Mouse (Mus musculus) stomach, postnatal 0 days (tissue): ENCODE data around the gene Sppl2c. TPM values are rescaled to one million over a fixed set of nuclear protein-coding genes. Genes with fewer than 3 reads are reported as not detected.

Experiments used
- ATAC-seq: fragments of 200-750 bp; cut with Nextera tagmentation; 2 replicates; pipeline ENCODE4 v1.8.0; 2017; ENCODE audit not compliant: low FRiP score, low TSS enrichment
- DNase-seq: peaks from one replicate; pipeline ENCODE4 v3.0.0-alpha.2; 2016; ENCODE audit warnings: low spot score
- H3K27ac ChIP-seq: fragments of 300-500 bp; sonication (generic); replicated peaks from 2 replicates; pipeline ENCODE4 v1.5.1; 2014; ENCODE audit warnings: mild to moderate bottlenecking, control low read depth
- H3K27me3 ChIP-seq: fragments of 300-500 bp; sonication (generic); 2 replicates; pipeline ENCODE4 v1.6.1; 2014; ENCODE audit warnings: low read length; ENCODE audit not compliant: control insufficient read depth, insufficient read depth
- H3K36me3 ChIP-seq: fragments of 300-500 bp; sonication (generic); 2 replicates; pipeline ENCODE4 v1.6.1; 2014; ENCODE audit warnings: low read length, mixed read lengths; ENCODE audit not compliant: control insufficient read depth, insufficient read depth
- H3K4me1 ChIP-seq: fragments of 300-500 bp; sonication (generic); replicated peaks from 2 replicates; pipeline ENCODE4 v1.6.1; 2014; ENCODE audit warnings: antibody characterized with exemption; ENCODE audit not compliant: control insufficient read depth, insufficient read depth
- H3K4me2 ChIP-seq: fragments of 300-500 bp; sonication (generic); replicated peaks from 2 replicates; pipeline ENCODE4 v1.6.1; 2014; ENCODE audit warnings: low read depth, mild to moderate bottlenecking, control low read depth, moderate library complexity
- H3K4me3 ChIP-seq: fragments of 300-500 bp; sonication (generic); 2 replicates; pipeline ENCODE4 v1.5.1; 2014; ENCODE audit warnings: low read depth, low read length, control low read depth
- H3K9ac ChIP-seq: fragments of 300-500 bp; sonication (generic); 2 replicates; pipeline ENCODE4 v1.6.1; 2014; ENCODE audit warnings: mild to moderate bottlenecking, low read length, control low read depth, mixed read lengths
- H3K9me3 ChIP-seq: fragments of 300-500 bp; sonication (generic); 2 replicates; pipeline ENCODE4 v1.6.1; 2016; ENCODE audit warnings: low read length; ENCODE audit not compliant: control insufficient read depth
- CTCF ChIP-seq: IDR thresholded peaks from 2 replicates; pipeline ENCODE4 v1.5.1; 2016; ENCODE audit warnings: antibody characterized with exemption, low read depth, mild to moderate bottlenecking, moderate library complexity
- EP300 ChIP-seq: optimal IDR thresholded peaks from 2 replicates; pipeline ENCODE3; 2016; ENCODE audit warnings: antibody characterized with exemption
- WGBS: fragments of 180-500 bp; shearing (Covaris S2); extraction: QIAGEN DNeasy Blood & Tissue Kit; methylation state at CpG from one replicate; pipeline ENCODE4 v1.1.7; 2014; 5-methylcytosine and 5-hydroxymethylcytosine counted together
- polyA plus RNA-seq: library from polyadenylated mRNA; unstranded; fragments of >200 nt; fragmentation: Nextera tagmentation; extraction: Ambion mirVana; gene quantifications from 2 replicates; pipeline ENCODE4 v1.2.1, GENCODE M21; 2015

The Sppl2c gene
- polyA plus RNA-seq, 1 experiment from 2014 or later, result not detected

DNA sequence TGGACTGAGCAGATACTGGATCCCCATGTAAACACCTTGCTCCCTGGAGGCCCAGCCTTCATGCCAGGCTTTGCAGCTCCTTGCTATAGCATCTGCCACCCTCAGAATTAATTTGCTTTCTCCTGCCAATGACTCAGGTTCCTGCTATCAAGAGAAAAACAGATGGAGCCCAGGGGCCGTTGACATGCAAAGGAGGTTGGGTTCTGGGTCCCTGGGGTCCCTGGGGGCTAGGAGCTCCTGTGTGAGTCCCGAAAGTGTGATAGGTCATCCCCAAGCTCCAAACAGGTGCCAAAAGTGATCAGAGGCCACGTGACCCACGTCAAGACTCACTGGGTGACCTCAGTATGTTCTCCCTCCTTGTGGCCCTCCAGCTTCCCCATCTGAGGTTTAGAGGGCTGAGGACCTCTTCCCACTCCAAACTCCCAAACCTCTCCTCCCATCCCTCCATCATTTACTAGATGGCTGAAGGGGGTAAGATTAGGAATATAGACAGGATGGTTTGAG is 26.3 kb upstream of the Sppl2c start:
- no peaks in the 10 kb centered on the region for H3K36me3 ChIP-seq
- no peaks in the 10 kb centered on the region for H3K9me3 ChIP-seq
- H3K27me3 ChIP-seq, result peaks cover 2% of the 10 kb centered on the region; the same call in 1 of the 2 replicates
- H3K27ac ChIP-seq, result no peak overlapping the region
- no peak overlapping the region for H3K9ac ChIP-seq
- 61% methylated on average over 4 of the region's 4 CpGs for WGBS
- no peak for ATAC-seq
- TF ChIP-seq EP300 (no peak), CTCF (no peak)
- H3K4me1 ChIP-seq, result no peaks in the 10 kb centered on the region
- no peak overlapping the region for H3K4me2 ChIP-seq
- no peak overlapping the region for H3K4me3 ChIP-seq
- no peak for DNase-seq

DNA sequence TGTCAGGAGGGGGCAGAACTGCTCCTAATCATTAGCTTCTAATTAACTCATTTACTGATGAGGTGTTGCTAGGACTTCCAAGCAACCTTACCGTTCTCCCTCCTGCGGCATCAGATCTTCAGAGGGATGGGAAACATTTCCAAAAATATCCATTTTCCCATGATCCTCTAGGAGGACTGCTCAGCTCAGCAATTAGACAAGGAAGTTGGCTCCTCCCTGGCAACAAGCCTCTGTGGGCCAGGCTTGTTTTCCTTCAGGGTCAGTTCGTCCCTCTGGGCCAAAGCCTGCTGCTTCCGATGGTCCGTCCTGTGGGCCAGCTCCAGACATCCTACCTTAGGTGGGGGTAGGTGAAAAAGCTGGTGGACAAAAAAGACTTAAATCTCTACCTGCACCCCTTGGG is 25.0 kb upstream of the Sppl2c start:
- H3K9me3 ChIP-seq, result no peaks in the 10 kb centered on the region
- TF ChIP-seq CTCF, result no peak
- TF ChIP-seq EP300, result no peak
- 76% methylated on average over 5 of the region's 5 CpGs for WGBS
- no peak overlapping the region for H3K27ac ChIP-seq
- ATAC-seq, result no peak
- H3K36me3 ChIP-seq, result no peaks in the 10 kb centered on the region
- no peak overlapping the region for H3K4me3 ChIP-seq
- DNase-seq, result no peak
- H3K4me1 ChIP-seq, result no peaks in the 10 kb centered on the region
- no peak overlapping the region for H3K4me2 ChIP-seq
- no peak overlapping the region for H3K9ac ChIP-seq
- H3K27me3 ChIP-seq, result peaks cover 2% of the 10 kb centered on the region; the same call in 1 of the 2 replicates

GRCm38 (mm10) chr11:104164257-104164656 is 21.9 kb upstream of the Sppl2c start:
- no peak for DNase-seq

DNA sequence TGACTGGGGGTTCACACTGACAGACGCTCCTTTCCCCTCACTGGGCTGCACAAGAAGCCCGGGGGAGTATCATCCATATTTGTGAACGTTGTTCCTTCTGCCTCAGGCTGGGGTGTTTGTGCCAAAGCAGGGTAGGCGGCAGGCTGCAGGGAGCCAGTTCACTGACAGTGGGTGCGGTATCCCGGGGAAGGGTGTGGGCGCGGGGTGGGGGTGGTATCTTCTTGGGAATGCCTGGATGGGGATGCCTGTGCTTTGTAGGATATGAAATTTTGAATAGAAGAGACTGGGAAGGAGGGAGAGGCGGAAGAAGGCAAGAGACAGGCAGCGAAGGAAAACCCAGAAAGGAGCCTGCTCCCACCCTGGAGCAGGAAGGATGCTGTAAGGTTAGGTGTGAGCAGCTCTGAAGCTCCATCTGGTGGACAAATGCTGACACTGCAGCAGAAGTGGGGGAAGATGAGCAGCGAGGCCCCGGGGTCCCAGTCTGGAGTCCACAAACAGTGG is 14.8 kb upstream of the Sppl2c start:
- ATAC-seq (no peak), DNase-seq (peak; percentile 57)
- H3K27ac ChIP-seq, result no peak overlapping the region
- no peaks in the 10 kb centered on the region for H3K9me3 ChIP-seq
- WGBS, result 32% methylated on average over 12 of the region's 12 CpGs
- no peak for TF ChIP-seq EP300
- peak; percentile 92 for TF ChIP-seq CTCF
- no peak overlapping the region for H3K4me3 ChIP-seq
- H3K36me3 ChIP-seq, result no peaks in the 10 kb centered on the region
- H3K27me3 ChIP-seq, result no peaks in the 10 kb centered on the region
- no peak overlapping the region for H3K4me2 ChIP-seq
- no peaks in the 10 kb centered on the region for H3K4me1 ChIP-seq
- no peak overlapping the region for H3K9ac ChIP-seq

More at GRCm38 (mm10) chr11:104164257-104164656, 21.9 kb upstream of the Sppl2c start:
- Histone ChIP-seq H3K27me3 (no peaks in the 10 kb centered on the region), H3K27ac (no peak overlapping the region), H3K36me3 (no peaks in the 10 kb centered on the region), H3K4me2 (no peak overlapping the region), H3K4me1 (no peaks in the 10 kb centered on the region), H3K4me3 (no peak overlapping the region), H3K9me3 (no peaks in the 10 kb centered on the region), H3K9ac (no peak overlapping the region)
- WGBS, result 90% methylated on average over 10 of the region's 10 CpGs
- TF ChIP-seq CTCF (no peak), EP300 (no peak)
- ATAC-seq, result no peak

DNA sequence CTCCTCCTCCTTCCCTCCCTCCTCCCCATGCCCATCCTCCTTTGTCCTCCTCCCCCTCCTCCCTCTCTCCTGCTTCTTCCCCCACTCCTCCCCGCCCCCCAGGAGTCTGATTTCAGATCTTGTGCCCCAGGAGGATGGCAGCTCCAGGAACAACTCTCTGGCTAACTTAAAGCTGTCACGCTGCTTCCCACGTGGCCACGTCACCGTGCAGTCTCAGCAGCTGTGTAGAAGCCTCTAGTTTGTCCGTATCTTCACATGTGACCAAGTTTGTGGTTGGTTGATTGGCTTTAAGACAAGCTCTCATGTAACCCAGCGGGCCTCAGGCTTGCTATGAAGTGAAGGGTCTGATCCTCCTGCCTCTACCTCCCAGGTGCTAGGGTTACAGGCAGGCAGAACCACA is 7.2 kb upstream of the Sppl2c start:
- TF ChIP-seq EP300, result no peak
- TF ChIP-seq CTCF, result no peak
- H3K4me1 ChIP-seq, result no peaks in the 10 kb centered on the region
- no peak for DNase-seq
- 32% methylated on average over 7 of the region's 7 CpGs for WGBS
- no peak overlapping the region for H3K4me2 ChIP-seq
- no peaks in the 10 kb centered on the region for H3K27me3 ChIP-seq
- H3K9ac ChIP-seq, result no peak overlapping the region
- no peaks in the 10 kb centered on the region for H3K9me3 ChIP-seq
- H3K27ac ChIP-seq, result no peak overlapping the region
- no peaks in the 10 kb centered on the region for H3K36me3 ChIP-seq
- no peak for ATAC-seq
- no peak overlapping the region for H3K4me3 ChIP-seq

DNA sequence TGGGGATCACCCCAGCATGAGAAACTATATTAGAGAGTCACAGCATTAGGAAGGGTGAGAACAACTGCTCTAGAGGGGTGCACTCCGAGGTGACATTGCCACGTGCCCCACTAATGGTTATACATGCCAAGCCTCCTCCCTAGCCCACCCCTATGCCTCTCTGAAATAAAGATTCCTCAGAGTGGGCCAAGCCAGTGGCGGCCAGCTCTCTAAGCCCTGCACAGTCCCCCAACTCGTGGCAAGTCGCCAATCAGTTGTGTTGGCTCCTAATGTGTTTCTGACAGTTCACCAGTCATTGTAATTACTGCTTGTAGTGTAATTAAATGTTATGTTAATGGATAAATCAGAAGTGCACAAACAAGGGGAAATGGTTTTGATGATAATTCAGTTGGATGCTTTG is 6.3 kb upstream of the Sppl2c start:
- no peak overlapping the region for H3K4me3 ChIP-seq
- no peaks in the 10 kb centered on the region for H3K4me1 ChIP-seq
- no peaks in the 10 kb centered on the region for H3K27me3 ChIP-seq
- no peaks in the 10 kb centered on the region for H3K36me3 ChIP-seq
- WGBS, result 68% methylated on average over 5 of the region's 5 CpGs
- no peak for ATAC-seq
- H3K9me3 ChIP-seq, result no peaks in the 10 kb centered on the region
- TF ChIP-seq CTCF (no peak), EP300 (no peak)
- no peak overlapping the region for H3K9ac ChIP-seq
- no peak overlapping the region for H3K27ac ChIP-seq
- DNase-seq, result no peak
- no peak overlapping the region for H3K4me2 ChIP-seq
